Mouse (Mus musculus): ENCODE data around the gene Serinc3.

DNA sequence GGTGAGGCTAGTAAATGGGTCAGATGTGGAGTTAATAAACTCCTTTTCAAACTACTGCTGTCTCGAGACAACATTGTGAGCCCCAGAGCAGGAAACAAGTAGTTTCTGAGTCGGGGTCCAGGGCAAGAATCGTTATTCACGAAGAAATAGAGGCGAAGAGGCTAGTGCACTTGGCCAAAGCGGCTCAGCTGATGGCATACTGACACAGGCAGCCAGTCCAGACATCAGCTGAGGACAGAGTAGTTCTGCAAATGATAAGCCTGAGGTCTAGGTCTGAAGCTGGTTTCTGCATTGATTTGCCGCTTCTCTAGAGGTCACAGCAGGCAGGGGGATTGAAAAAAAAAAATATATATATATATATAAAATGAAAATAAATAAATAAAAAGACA is 43.2 kb downstream of the Serinc3 start:
- no peak for TF ChIP-seq GATA1 (IDR thresholded peaks at IDR 0.05; ENCODE audit: borderline replicate concordance, low read length)
- no peak for TF ChIP-seq FLI1 (IDR thresholded peaks at IDR 0.05; ENCODE audit: low read length)

Measured in megakaryocyte, embryonic 14.5 days (primary cell).